Mouse (Mus musculus) neural tube, embryonic 13.5 days (tissue): ENCODE measurements at regions not wholly inside any gene's neighbourhood (a gene's known extent, or its start where the extent isn't known, plus 50 kb on each side); places are given as distances from the start of the nearest gene placed in this dataset.
"Not testable (repeated sequence)": the region's sequence is repeated elsewhere in the genome, so short reads cannot be mapped to it uniquely, and the experiment has no call there.

ENCODE experiments used
- ATAC-seq: fragments of 200-750 bp; cut with Nextera tagmentation; 2 replicates; pipeline ENCODE4 v1.8.0; 2017; ENCODE audit warnings: low read depth, mild to moderate bottlenecking, moderate TSS enrichment, moderate library complexity
- H3K27ac ChIP-seq: fragments of 300-500 bp; sonication (generic); replicated peaks from 2 replicates; pipeline ENCODE4 v1.5.1; 2015; ENCODE audit warnings: moderate library complexity, mild to moderate bottlenecking, inconsistent platforms
- H3K27me3 ChIP-seq: fragments of 300-500 bp; sonication (generic); 2 replicates; pipeline ENCODE4 v1.6.1; 2015; ENCODE audit warnings: mild to moderate bottlenecking, inconsistent platforms
- H3K36me3 ChIP-seq: fragments of 300-500 bp; sonication (generic); 2 replicates; pipeline ENCODE4 v1.6.1; 2015; ENCODE audit warnings: mild to moderate bottlenecking, inconsistent platforms
- H3K4me1 ChIP-seq: fragments of 300-500 bp; sonication (generic); replicated peaks from 2 replicates; pipeline ENCODE4 v1.6.1; 2015; ENCODE audit warnings: inconsistent platforms
- H3K4me2 ChIP-seq: fragments of 300-500 bp; sonication (generic); 2 replicates; pipeline ENCODE4 v1.6.1; 2015; ENCODE audit warnings: inconsistent platforms, mild to moderate bottlenecking, moderate library complexity
- H3K4me3 ChIP-seq: fragments of 300-500 bp; sonication (generic); 2 replicates; pipeline ENCODE4 v1.5.1; 2015; ENCODE audit warnings: mild to moderate bottlenecking, inconsistent platforms
- H3K9ac ChIP-seq: fragments of 300-500 bp; sonication (generic); 2 replicates; pipeline ENCODE4 v1.6.1; 2015; ENCODE audit warnings: moderate library complexity, mild to moderate bottlenecking, inconsistent platforms
- H3K9me3 ChIP-seq: fragments of 300-500 bp; sonication (generic); 2 replicates; pipeline ENCODE4 v1.6.1; 2016; ENCODE audit warnings: inconsistent platforms
- WGBS: fragments of 180-500 bp; shearing (Covaris S2); methylation state at CpG from one replicate; pipeline ENCODE4 v1.1.7; 2015; 5-methylcytosine and 5-hydroxymethylcytosine counted together

DNA sequence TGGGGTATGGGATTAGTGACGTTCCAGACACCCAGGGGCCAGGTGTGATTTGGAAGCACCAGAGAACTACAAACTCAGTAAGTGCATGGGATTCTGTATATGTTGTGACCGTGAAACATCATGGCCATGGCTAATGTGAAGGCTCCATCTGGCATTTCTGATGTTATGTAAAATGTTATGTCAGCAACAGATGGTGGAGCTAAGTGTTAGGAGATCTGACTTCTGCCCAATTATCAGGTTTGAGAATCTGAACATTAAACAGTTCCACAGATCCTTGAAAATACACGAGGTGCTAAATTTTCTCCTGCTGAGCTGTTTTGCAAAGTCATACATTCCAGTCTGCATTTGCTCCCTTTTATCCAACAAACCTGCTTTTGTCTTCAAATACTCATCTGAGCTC, 223.6 kb upstream of the Egfl6 start:
- WGBS: 57% methylated on average over 3 of the region's 3 CpGs
- H3K27ac ChIP-seq: no peak overlapping the region
- no peaks in the 10 kb centered on the region for H3K4me1 ChIP-seq

DNA sequence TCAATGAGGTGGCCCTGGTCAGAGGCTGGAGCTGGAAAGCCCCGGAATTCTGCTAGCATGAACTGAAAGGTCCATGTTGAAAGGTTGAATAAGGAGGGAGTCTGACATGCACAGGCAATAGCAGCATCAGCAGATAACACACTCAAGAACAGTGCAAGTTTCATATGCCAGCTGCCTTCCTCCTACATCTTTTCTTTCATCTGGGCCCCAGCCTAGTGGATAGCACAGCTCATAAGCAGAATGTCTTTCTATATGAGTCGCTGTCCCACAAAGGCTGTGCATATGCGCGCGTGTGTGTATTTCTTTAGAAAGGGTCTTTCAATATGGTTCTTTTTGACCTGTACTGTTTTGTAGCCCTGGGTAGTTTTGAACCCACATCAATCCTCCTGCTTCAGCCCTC, 222.7 kb upstream of the Egfl6 start:
- no peak overlapping the region for H3K9ac ChIP-seq
- no peak for ATAC-seq
- H3K27me3 ChIP-seq: peaks cover 42% of the 10 kb centered on the region
- H3K9me3 ChIP-seq: no peaks in the 10 kb centered on the region
- H3K4me2 ChIP-seq: no peak overlapping the region
- H3K4me1 ChIP-seq: no peaks in the 10 kb centered on the region
- no peaks in the 10 kb centered on the region for H3K36me3 ChIP-seq
- 83% methylated on average over 5 of the region's 5 CpGs for WGBS
- no peak overlapping the region for H3K27ac ChIP-seq
- no peak overlapping the region for H3K4me3 ChIP-seq

More for the DNA sequence above, 223.6 kb upstream of the Egfl6 start:
- H3K36me3 ChIP-seq: no peaks in the 10 kb centered on the region
- ATAC-seq: no peak
- no peak overlapping the region for H3K4me3 ChIP-seq
- H3K27me3 ChIP-seq: peaks cover 35% of the 10 kb centered on the region
- no peak overlapping the region for H3K4me2 ChIP-seq
- H3K9ac ChIP-seq: no peak overlapping the region
- H3K9me3 ChIP-seq: no peaks in the 10 kb centered on the region

DNA sequence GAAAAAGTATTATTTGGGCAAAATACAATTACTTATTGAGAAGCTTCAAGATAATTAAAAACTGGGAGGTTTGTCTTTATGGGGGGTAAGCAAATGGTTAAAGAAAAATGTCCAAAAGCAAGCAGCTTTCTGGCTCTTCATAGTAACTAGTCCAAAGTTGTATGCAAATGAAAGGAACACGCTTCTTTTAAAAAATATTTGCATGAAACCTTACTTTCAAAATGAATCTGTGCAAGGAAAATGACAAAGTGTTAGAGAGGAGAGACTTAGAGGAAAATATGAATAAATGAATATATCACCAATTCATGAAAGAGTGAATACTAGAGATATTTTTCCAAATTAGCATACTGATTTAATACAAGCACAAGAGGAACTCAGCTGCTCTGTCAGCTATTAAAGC, 220.4 kb upstream of the Egfl6 start:
- Histone ChIP-seq H3K4me3 (no peak overlapping the region), H3K36me3 (no peaks in the 10 kb centered on the region), H3K4me2 (no peak overlapping the region), H3K27ac (no peak overlapping the region), H3K27me3 (peaks cover 42% of the 10 kb centered on the region), H3K9me3 (no peaks in the 10 kb centered on the region), H3K9ac (no peak overlapping the region), H3K4me1 (no peaks in the 10 kb centered on the region)
- no peak for ATAC-seq
- 72% methylated on average over 1 of the region's 1 CpGs for WGBS

DNA sequence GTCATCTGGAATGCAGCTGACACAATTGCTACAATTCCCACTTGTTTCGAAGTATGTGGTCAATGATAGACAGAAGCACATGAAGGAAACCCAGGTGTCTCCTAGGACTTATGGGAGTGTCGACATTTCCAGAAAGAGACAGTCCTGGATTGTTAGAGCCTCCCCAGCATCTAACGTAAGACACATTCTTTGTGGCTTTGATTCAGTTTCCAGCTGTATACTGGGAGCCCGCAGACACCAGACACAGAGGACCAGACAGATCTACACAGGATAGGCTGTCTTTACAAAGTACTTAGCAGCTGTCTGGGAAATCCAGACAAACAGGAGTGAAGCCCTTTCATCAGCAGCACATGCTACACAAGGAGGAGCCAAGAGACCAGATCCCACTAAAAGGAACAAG, 220.0 kb upstream of the Egfl6 start:
- H3K9me3 ChIP-seq: no peaks in the 10 kb centered on the region
- no peak overlapping the region for H3K4me3 ChIP-seq
- peak; percentile 52; the same call in 1 of the 2 replicates for ATAC-seq
- no peak overlapping the region for H3K9ac ChIP-seq
- no peak overlapping the region for H3K4me2 ChIP-seq
- H3K4me1 ChIP-seq: no peaks in the 10 kb centered on the region
- H3K27ac ChIP-seq: no peak overlapping the region
- peaks cover 47% of the 10 kb centered on the region for H3K27me3 ChIP-seq
- 32% methylated on average over 4 of the region's 4 CpGs for WGBS
- no peaks in the 10 kb centered on the region for H3K36me3 ChIP-seq

DNA sequence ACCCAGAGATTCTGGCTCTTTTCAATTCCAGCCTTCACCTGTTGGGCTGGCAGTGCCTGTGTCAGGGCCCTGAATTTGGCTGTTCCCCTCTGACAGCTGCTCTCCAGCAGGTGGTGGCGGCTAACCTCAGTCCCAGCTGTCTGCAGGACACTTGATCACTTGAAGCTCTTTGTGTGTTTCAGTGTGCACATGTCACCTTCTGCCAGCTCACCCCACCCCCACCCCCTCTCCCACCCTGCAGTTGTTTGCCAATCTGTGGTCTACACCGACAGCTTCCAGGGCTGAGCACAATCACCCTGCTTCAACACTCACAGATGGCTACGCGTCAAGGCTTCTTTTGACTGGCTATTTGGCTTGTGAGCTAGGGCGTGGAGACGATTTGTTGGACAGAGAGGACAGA, 217.7 kb upstream of the Egfl6 start:
- H3K9me3 ChIP-seq: no peaks in the 10 kb centered on the region
- no peaks in the 10 kb centered on the region for H3K36me3 ChIP-seq
- H3K27me3 ChIP-seq: peaks cover 42% of the 10 kb centered on the region
- no peak overlapping the region for H3K4me3 ChIP-seq
- H3K4me2 ChIP-seq: no peak overlapping the region
- H3K9ac ChIP-seq: no peak overlapping the region
- no peaks in the 10 kb centered on the region for H3K4me1 ChIP-seq
- peak; percentile 84 for ATAC-seq
- H3K27ac ChIP-seq: no peak overlapping the region
- 28% methylated on average over 6 of the region's 6 CpGs for WGBS

DNA sequence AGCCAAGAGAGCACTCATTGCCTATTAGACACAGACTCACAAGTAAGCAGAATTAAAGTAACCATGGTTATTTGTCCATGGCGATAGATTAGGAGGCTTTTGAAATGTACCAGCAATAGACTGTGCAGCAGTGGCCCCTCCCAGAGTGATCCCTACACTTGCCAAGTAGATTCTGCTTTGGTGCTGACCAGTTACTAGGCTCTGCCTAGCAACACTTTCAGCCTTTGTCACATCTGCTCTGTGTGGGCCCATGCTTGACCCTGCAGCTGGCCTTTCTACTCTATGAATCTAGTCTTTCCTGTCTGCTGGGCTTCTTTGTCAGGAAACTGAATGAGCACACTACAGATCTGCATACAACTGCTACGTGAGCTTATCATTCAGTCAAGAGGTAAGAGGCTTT, 215.5 kb upstream of the Egfl6 start:
- Histone ChIP-seq H3K4me3 (no peak overlapping the region), H3K4me1 (no peaks in the 10 kb centered on the region), H3K9ac (no peak overlapping the region), H3K36me3 (no peaks in the 10 kb centered on the region), H3K27me3 (peaks cover 44% of the 10 kb centered on the region), H3K4me2 (no peak overlapping the region), H3K9me3 (no peaks in the 10 kb centered on the region), H3K27ac (no peak overlapping the region)
- ATAC-seq: peak; percentile 58; the same call in 1 of the 2 replicates
- 51% methylated on average over 2 of the region's 2 CpGs for WGBS

DNA sequence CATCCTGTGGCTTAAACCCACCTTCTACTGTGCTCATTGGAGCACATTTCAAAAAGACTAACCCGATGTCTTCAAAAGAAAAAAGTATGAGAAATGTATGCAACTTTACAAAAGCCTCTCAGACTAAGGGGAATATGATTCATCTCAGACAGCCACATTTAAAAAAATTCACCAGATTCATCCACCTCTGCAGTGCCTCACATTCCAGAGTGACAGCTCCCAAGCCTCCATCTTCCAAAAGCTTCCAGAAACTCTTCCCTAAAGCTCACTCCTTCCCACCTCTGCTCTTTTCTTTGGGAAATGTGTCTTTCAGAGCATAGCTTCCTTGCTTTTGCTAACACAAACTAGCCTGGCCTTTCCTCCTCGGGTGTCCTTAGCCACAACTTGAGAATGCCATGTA, 210.1 kb upstream of the Egfl6 start:
- no peak overlapping the region for H3K27ac ChIP-seq
- no peak for ATAC-seq
- no peak overlapping the region for H3K9ac ChIP-seq
- H3K36me3 ChIP-seq: no peaks in the 10 kb centered on the region
- H3K4me2 ChIP-seq: no peak overlapping the region
- WGBS: 88% methylated on average over 2 of the region's 2 CpGs
- H3K4me3 ChIP-seq: no peak overlapping the region
- peaks cover 48% of the 10 kb centered on the region for H3K27me3 ChIP-seq
- H3K4me1 ChIP-seq: no peaks in the 10 kb centered on the region
- no peaks in the 10 kb centered on the region for H3K9me3 ChIP-seq

DNA sequence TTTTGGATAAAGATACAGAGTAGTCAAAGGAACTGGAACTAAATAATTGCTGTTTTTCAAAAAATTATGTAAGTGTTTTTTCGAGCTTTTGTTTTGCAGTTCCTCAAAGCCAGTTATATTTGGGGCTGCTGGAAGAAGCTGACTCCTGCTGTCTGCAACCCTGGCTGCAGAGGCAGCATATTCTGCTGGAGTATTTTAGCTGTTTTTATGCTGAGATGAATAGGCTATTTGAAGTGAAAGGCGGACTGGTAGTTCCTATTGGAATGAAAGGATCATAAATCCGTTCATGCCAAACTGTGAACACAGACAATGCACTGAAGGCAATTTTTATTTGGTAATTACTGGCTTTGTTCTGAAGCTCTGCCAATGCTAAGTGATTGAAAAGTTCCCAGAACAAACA, 203.5 kb upstream of the Egfl6 start:
- Histone ChIP-seq H3K27ac (no peak overlapping the region), H3K4me3 (no peak overlapping the region), H3K9ac (no peak overlapping the region), H3K27me3 (peaks cover 34% of the 10 kb centered on the region), H3K4me1 (no peaks in the 10 kb centered on the region), H3K9me3 (no peaks in the 10 kb centered on the region), H3K36me3 (no peaks in the 10 kb centered on the region), H3K4me2 (no peak overlapping the region)
- WGBS: 32% methylated on average over 3 of the region's 3 CpGs
- ATAC-seq: no peak

DNA sequence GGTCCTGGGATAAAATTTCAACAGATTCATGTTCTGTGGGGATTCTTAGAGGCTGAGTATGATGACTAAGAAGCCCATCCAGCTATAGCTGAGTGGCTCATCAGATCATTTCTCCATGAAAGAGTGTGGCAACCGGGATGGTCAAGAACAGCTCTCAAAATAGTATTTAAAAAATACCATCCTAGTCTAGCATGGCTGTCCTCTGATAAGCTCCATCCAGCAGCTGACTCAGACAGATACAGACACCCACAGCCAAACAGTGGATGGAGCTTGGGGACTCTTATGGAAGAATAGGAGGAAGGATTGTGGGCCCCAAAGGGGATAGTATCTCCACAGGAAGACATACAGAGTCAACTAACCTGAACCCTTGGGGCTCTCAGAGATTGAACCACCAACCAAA, 201.6 kb upstream of the Egfl6 start:
- not testable (repeated sequence) for H3K36me3 ChIP-seq, ATAC-seq, H3K27ac ChIP-seq, H3K9ac ChIP-seq, H3K4me2 ChIP-seq, H3K4me1 ChIP-seq, H3K4me3 ChIP-seq, H3K9me3 ChIP-seq
- peaks cover 36% of the 10 kb centered on the region for H3K27me3 ChIP-seq
- WGBS: 93% methylated on average over 1 of the region's 1 CpGs

DNA sequence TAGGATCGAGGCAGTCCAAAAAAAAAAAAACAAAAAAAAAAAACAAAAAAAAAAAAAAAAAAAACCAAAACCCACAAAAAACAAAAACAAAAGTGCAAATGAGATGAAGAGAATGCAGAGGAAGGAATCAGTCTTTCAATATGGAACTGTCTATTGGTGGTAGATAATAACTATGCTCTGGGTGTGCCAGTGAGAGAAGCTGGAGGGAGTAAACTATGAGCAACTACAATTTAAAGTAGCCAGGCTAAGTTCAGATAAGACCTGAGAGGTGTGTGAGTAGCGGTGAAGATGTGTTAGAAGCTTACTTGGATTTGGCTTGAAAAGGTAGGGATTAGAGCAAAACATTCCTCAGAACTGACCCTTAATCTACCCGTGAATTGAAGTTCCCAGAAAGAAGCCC, 200.1 kb upstream of the Egfl6 start:
- no peak for ATAC-seq
- no peak overlapping the region for H3K9ac ChIP-seq
- H3K4me1 ChIP-seq: no peaks in the 10 kb centered on the region
- H3K9me3 ChIP-seq: no peaks in the 10 kb centered on the region
- H3K27me3 ChIP-seq: peaks cover 33% of the 10 kb centered on the region
- no peaks in the 10 kb centered on the region for H3K36me3 ChIP-seq
- no peak overlapping the region for H3K27ac ChIP-seq
- H3K4me3 ChIP-seq: no peak overlapping the region
- 83% methylated on average over 3 of the region's 3 CpGs for WGBS
- no peak overlapping the region for H3K4me2 ChIP-seq

DNA sequence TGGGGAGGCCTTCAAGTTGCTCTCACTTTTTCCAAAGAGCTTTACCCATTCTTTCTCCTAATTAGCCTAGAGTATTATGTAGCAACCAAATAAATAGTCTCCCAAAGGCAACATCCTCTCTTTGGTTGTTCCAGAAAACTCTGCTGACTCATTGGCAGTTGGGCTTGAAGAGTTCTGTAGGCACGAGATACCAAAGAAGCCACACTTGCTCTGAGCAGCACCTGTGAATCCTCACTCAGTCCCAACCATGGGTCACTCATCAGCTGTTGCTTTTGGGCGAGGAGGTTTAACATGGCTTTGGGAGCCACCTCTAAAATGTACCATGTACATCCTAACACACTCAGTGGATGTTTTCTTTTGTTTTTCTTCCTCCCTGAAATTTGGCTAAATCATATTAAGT, 197.9 kb upstream of the Egfl6 start:
- Histone ChIP-seq H3K4me3 (no peak overlapping the region), H3K4me1 (no peaks in the 10 kb centered on the region), H3K27ac (no peak overlapping the region), H3K36me3 (no peaks in the 10 kb centered on the region), H3K9me3 (no peaks in the 10 kb centered on the region), H3K4me2 (no peak overlapping the region), H3K9ac (no peak overlapping the region), H3K27me3 (peaks cover 25% of the 10 kb centered on the region)
- ATAC-seq: no peak
- WGBS: 90% methylated on average over 2 of the region's 2 CpGs

DNA sequence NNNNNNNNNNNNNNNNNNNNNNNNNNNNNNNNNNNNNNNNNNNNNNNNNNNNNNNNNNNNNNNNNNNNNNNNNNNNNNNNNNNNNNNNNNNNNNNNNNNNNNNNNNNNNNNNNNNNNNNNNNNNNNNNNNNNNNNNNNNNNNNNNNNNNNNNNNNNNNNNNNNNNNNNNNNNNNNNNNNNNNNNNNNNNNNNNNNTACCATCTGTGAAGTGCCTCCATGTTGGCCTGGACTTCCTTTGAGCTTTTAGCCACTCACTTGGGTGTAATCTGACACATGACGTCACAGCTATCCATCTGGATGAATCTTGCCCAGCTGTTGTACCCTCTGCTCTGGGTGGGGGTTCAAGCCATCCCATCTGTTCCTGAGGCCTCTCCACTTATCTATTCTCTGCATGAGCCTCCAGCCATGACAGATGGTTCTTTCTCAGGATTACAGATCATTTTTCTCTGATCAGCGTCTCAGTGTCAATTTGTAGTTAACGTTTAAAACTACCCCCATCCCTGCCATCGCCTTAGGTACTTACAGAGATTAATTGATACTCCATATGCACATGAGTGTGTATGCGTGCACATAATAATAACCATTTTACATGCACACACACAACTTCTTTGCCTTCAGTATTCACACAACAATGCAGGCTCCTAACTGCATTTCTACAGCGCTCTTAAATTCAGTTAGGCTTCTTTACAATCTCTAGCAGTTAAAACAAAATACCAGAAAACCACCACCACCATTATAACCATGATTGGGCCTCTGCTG, 194.0 kb upstream of the Egfl6 start:
- Histone ChIP-seq H3K27ac (no peak overlapping the region), H3K4me3 (no peak overlapping the region), H3K4me2 (no peak overlapping the region), H3K4me1 (no peaks in the 10 kb centered on the region), H3K9me3 (no peaks in the 10 kb centered on the region), H3K9ac (no peak overlapping the region), H3K36me3 (no peaks in the 10 kb centered on the region), H3K27me3 (peaks cover 36% of the 10 kb centered on the region)
- WGBS: 53% methylated on average over 6 of the region's 6 CpGs
- peak; percentile 77 for ATAC-seq

DNA sequence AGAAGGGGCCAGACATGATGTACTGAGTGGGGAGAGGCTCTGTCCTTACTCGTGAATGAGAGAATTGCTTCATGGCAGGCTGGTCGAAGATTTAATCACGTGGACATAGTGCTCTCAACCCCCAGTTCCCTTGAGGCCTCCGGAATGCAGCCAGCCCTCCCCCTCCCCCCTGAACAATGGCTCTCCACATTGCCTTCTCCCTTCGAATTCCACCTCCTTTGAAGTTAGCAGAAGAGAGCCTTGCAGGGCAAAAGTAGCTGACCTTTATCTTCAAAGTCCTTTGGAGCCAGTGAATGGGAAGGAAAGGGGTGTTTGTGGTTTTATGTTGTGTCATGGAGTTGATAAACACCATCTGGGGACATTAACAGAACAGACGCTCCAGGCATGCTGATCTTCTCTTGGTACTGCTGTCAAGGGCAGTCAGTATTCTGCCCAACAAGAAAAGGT, 187.9 kb upstream of the Egfl6 start:
- Histone ChIP-seq H3K4me2 (no peak overlapping the region), H3K27ac (no peak overlapping the region), H3K27me3 (peaks cover 44% of the 10 kb centered on the region), H3K9ac (no peak overlapping the region), H3K4me3 (no peak overlapping the region), H3K9me3 (no peaks in the 10 kb centered on the region), H3K4me1 (peaks cover 5% of the 10 kb centered on the region; the same call in 1 of the 2 replicates), H3K36me3 (no peaks in the 10 kb centered on the region)
- no peak for ATAC-seq
- 18% methylated on average over 6 of the region's 6 CpGs for WGBS
